Mouse (Mus musculus) 3T3-L1 (cell line): Measurements from ENCODE around the gene Zfp580.
"Not testable (repeated sequence)": the region's sequence is repeated elsewhere in the genome, so short reads cannot be mapped to it uniquely, and the experiment has no call there.

Source experiments
- DNase-seq: peaks from one replicate; pipeline ENCODE4 v3.0.0-alpha.2; 2015; ENCODE audit warnings: low read depth, low spot score

The Zfp580 gene

DNA sequence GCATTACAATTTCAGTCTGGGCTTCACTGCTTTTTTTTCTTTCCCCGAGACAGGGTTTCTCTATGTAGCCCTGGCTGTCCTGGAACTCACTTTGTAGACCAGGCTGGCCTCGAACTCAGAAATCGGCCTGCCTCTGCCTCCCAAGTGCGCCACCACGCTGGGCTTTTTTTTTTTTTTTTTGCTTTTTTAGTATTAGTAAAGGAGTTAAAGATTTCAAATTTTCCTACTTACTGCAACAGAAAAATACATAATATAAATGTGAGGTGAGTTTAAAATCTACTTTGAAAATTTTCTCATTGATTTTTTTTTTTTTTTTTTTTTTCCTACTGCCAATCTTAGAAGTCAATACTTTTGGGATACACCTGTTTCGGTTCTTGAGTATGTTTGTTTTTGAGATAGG is 13.5 kb downstream of the Zfp580 start:
- DNase-seq: no peak

GRCm38 (mm10) chr7:5073586-5073985 is 22.2 kb downstream of the Zfp580 start:
- no peak for DNase-seq

DNA sequence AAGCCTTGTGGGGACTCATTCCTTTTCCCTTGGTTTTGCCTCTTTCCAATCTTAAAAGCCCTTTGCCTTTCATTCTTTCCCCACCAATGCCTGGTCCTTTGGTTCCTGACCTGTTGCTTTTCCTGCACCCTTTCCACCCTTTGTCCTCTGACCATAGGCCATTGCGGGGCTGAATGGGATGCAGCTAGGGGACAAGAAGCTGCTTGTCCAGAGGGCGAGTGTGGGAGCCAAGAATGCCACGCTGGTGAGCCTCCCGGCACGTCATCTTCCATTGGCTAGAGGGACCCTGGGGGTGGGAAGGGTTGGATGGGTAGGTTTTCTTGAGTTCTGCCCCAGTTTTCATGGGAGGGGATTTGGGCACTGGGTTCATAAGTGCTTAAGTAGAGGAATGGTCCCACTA is 23.6 kb downstream of the Zfp580 start:
- DNase-seq: no peak

DNA sequence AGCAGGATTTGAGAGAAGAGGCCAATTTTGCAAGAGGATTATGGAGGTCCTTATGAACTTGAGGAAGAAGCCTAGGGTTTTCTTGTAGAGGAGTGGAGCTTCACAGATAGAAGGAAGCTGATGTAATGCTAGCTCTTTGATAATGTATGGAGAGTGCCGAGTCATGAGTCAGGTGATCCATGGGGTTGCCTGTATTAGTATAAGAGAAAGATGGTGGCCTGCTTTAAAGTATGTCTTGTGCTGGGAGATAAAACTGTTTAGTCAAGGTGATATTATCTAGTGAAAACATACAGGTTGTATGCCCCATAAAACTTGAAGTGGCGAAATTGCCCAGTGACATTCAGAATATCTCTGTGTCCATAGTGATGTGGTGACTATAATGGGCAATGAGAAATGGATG is 25.6 kb downstream of the Zfp580 start:
- no peak for DNase-seq

DNA sequence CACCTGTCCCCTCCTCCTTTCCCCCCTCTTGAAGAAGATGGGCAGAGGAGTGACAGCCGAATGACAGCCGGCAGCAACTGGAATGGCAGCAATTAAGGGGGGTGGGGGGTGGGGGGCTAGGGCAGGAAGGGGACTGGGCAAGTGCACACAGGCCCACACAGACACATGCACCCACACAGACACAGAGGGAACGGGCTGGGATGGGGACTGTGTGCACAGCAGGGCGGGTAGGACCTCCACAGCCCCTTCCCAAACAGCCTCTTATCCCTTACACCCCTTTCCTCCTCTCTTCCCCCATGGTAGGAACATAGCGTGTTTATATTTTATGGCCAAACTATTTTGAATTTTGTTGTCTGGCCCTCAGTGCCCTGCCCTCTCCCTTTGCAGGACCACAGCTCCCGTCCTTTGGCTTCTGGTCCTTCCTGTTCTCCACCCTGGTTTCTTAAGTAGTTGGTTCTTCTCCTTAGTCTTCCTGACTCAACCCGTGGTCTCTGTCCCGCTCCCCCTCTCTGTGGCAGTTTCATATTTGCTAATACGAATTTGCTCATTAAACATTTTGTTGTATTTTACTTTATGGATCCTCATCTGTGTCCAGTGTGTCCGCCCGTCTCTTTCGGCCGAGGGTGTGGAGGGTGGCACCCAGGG is 28.1 kb downstream of the Zfp580 start:
- not testable (repeated sequence) for DNase-seq

DNA sequence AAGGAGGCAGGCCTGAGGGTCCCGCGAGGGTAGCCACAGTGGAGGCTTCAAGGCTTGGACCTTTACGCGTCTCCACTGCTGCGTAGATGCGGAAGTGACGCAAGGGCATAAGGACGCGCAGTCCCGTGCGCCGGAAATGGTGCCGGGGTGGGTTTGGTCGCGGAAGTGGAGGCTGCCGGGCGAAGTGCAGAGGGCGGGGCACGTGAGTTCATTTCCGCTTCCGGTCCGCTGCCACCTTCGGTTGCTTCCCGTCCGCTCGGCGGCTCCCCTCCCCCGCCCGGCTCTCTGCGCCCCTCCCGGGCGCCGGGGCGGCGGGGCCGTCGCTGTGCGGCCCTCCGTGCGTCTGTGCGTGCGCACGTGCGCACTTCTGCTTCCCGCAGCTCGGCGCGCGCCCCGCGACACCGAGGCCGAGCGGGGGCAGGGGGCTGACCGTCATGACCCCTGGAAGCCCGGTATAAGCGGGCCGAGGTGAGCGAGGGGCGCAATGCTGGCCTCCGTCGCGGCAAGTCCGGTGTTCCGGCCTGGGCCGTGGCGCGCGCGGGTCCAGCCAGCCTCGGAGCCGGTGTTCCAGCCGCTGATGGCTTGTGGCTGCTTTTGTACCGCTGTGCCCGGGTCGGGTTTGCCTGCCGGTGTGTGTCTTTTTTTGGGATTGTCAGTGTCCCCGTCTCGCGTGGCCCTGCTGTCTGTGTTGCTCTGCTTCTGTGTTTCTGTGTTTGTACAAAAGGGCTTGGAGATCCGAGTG is 28.8 kb downstream of the Zfp580 start, which contains the start of gene Epn1:
Gene Epn1 (plus strand): TSS at position 226 of the 742 bp plus-strand sequence.
- peak; percentile 91 for DNase-seq

GRCm38 (mm10) chr7:5080815-5081214 is 29.5 kb downstream of the Zfp580 start:
- DNase-seq: peak; percentile 28

GRCm38 (mm10) chr7:5081241-5081640 is 29.9 kb downstream of the Zfp580 start:
- DNase-seq: peak; percentile 44

GRCm38 (mm10) chr7:5081939-5082338 is 30.6 kb downstream of the Zfp580 start:
- no peak for DNase-seq

DNA sequence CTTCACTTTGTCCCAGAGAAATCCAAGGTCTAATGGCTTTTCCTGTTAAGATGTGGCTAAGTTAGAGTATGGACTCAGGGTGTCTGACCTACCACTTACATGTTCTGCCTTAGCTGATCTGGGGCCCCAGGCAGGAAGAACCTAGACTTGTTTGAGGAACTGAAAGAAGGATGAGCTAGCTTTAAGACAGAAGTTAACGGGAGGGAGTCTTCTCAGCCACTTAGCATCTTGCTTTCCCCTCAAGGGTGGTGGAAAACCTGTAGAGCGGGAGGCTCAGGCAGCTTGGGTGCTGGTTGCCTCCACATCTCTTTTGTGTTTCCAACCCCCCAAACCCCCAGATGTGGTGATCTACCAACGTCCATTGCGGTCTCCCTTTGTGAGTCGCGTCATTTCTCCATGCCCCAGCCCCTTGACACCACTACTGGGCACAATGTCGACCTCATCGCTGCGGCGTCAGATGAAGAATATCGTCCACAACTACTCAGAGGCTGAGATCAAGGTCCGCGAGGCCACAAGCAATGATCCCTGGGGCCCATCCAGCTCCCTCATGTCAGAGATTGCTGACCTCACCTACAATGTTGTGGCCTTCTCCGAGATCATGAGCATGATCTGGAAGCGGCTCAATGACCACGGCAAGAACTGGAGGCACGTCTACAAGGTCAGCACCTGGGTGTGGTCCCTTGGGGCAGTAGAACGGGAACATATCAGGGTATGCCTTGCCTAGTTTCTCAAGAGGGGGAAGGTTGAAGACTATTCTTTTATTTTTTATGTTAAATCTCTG is 32.2 kb downstream of the Zfp580 start:
- DNase-seq: no peak

DNA sequence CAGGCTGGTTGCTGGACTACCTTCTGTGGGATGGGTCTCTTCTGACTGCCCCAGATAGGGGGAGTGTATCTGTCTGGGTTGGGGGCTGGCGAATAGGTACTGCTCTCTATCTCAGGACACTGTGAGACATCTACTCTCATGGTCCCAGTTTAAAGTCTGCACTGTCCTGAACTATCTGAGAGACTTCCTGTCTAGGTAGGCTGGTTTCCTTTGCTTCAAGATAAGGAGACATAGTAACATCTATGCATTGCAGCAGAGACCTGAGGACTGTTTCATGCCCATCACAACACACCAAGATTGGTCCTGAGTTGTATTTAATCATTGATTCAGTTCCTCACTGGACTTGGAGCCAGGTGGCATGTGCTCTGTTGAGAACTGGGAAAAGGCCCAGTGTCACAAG is 34.2 kb downstream of the Zfp580 start:
- no peak for DNase-seq

- no peak for DNase-seq
Observed at GRCm38 (mm10) chr7:5086921-5087440, 35.6 kb downstream of the Zfp580 start.

DNA sequence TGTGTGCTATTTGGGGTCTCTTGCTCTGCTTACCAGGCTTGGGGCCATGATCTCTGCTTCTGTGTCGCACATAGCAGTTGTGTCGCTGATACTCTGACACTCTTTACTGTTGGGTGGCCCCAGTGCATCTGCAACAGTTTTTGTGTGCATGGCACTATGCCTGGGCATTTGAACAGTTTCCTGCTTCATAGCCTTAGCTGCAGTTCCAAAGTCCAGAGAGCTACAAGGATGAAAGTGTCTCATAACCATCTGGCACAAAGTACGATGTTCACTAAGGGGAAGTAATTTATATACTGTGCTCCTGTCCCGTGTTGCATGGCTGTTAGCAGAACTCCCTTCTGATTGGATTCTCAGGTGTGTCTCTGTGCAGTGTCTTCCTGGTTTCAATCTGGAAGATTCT is 36.5 kb downstream of the Zfp580 start:
- DNase-seq: no peak

DNA sequence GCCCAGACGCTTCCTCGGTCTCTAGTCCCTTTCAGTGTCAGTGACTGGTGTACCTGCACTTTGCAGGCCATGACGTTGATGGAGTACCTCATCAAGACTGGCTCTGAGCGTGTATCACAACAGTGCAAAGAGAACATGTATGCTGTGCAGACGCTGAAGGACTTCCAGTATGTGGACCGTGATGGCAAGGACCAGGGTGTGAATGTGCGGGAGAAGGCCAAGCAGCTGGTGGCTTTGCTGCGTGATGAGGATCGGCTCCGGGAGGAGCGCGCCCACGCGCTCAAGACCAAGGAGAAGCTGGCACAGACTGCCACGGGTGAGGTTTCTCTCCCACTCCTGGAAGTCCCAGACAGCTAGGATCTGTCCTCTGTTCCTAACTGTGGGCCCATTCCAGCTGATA is 38.5 kb downstream of the Zfp580 start:
- no peak for DNase-seq

GRCm38 (mm10) chr7:5091008-5091728 is 39.8 kb downstream of the Zfp580 start:
- no peak for DNase-seq

DNA sequence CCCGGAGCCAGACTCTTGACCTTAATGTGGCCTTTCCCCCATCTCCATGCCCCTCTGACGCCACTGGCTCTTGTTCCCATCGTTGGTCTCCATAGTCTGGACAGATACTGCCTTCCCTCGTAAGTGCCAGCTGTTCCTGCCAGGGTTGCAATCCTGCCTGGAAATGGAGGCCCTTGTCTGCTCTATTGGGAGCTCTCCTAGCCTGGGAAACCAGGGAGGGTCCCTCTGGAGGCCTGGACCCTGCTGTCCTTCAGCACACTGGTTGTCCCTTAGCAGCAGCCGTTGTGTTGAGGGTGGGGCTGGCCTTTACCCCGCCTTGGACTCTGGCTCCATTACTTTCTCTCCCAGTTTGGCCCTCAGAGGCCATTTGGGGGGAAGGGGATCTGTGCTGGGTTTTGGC is 41.0 kb downstream of the Zfp580 start:
- DNase-seq: no peak

GRCm38 (mm10) chr7:5092831-5093510 is 41.6 kb downstream of the Zfp580 start:
- no peak for DNase-seq

GRCm38 (mm10) chr7:5098769-5099168 is 47.4 kb downstream of the Zfp580 start:
- DNase-seq: no peak

DNA sequence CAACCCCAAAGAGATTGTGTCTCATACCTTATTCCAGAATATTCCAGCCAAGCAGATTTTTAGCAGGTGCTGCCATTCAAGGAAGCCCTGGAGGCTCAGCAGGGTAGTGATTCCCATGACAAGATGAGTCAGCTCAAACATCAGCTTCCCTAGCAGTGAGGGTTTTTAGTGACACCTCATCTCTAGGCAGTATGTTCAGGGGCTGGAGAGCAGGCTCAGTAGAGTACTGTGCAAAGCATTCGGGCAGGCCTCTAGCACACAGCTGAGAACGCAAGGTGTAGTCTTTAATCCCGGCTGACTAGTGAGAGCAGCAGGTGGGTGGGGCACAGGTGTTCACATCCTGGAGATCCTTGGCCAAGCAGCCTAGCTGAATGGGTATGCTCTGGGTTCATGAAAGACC is 48.5 kb downstream of the Zfp580 start:
- DNase-seq: peak; percentile 34

GRCm38 (mm10) chr7:5101066-5101663 is 49.8 kb downstream of the Zfp580 start:
- no peak for DNase-seq

- no peak for DNase-seq
Observed at GRCm38 (mm10) chr7:5102564-5102963, 51.2 kb downstream of the Zfp580 start.
